Mouse (Mus musculus): ENCODE measurements at regions not wholly inside any gene's neighbourhood (a gene's known extent, or its start where the extent isn't known, plus 50 kb on each side); places are given as distances from the start of the nearest gene placed in this dataset.

GRCm38 (mm10) chr2:51448121-51448520 is 179.2 kb upstream of the Tas2r134 start:
- TF ChIP-seq CTCF (IDR thresholded peaks at IDR 0.05; ENCODE audit: control insufficient read depth, insufficient read depth, insufficient replicate concordance, low read depth, low read length): no peak
- no peak for TF ChIP-seq POLR2A (IDR thresholded peaks at IDR 0.05; ENCODE audit: control insufficient read depth, low read depth, low read length)

GRCm38 (mm10) chr2:51447616-51448015 is 179.7 kb upstream of the Tas2r134 start:
- TF ChIP-seq CTCF (IDR thresholded peaks at IDR 0.05; ENCODE audit: control insufficient read depth, insufficient read depth, insufficient replicate concordance, low read depth, low read length): no peak
- TF ChIP-seq POLR2A (IDR thresholded peaks at IDR 0.05; ENCODE audit: control insufficient read depth, low read depth, low read length): no peak
- Histone ChIP-seq H3K27ac (ENCODE audit: control insufficient read depth, insufficient read depth, low read depth, low read length) (no peak overlapping the region), H3K27me3 (ENCODE audit: control insufficient read depth, insufficient read depth, low read length) (no peaks in the 10 kb centered on the region), H3K4me1 (ENCODE audit: control insufficient read depth, insufficient read depth, low read length) (no peaks in the 10 kb centered on the region), H3K36me3 (ENCODE audit: control insufficient read depth, insufficient read depth, low read length) (no peaks in the 10 kb centered on the region), H3K4me3 (ENCODE audit: control insufficient read depth, low read depth, low read length) (no peak overlapping the region)

More at GRCm38 (mm10) chr2:51448121-51448520, 179.2 kb upstream of the Tas2r134 start:
- H3K36me3 ChIP-seq (ENCODE audit: control insufficient read depth, insufficient read depth, low read length): no peaks in the 10 kb centered on the region
- H3K27me3 ChIP-seq (ENCODE audit: control insufficient read depth, insufficient read depth, low read length): no peaks in the 10 kb centered on the region
- H3K4me1 ChIP-seq (ENCODE audit: control insufficient read depth, insufficient read depth, low read length): no peaks in the 10 kb centered on the region
- no peak overlapping the region for H3K4me3 ChIP-seq (ENCODE audit: control insufficient read depth, low read depth, low read length)
- no peak overlapping the region for H3K27ac ChIP-seq (ENCODE audit: control insufficient read depth, insufficient read depth, low read depth, low read length)

GRCm38 (mm10) chr2:51444386-51445080 is 182.8 kb upstream of the Tas2r134 start:
- Histone ChIP-seq H3K36me3 (ENCODE audit: control insufficient read depth, insufficient read depth, low read length) (no peaks in the 10 kb centered on the region), H3K27ac (ENCODE audit: control insufficient read depth, insufficient read depth, low read depth, low read length) (no peak overlapping the region), H3K4me1 (ENCODE audit: control insufficient read depth, insufficient read depth, low read length) (no peaks in the 10 kb centered on the region), H3K27me3 (ENCODE audit: control insufficient read depth, insufficient read depth, low read length) (no peaks in the 10 kb centered on the region), H3K4me3 (ENCODE audit: control insufficient read depth, low read depth, low read length) (no peak overlapping the region)
- TF ChIP-seq CTCF (IDR thresholded peaks at IDR 0.05; ENCODE audit: control insufficient read depth, insufficient read depth, insufficient replicate concordance, low read depth, low read length) (no peak), POLR2A (IDR thresholded peaks at IDR 0.05; ENCODE audit: control insufficient read depth, low read depth, low read length) (no peak)

- Histone ChIP-seq H3K4me1 (ENCODE audit: control insufficient read depth, insufficient read depth, low read length) (no peaks in the 10 kb centered on the region), H3K4me3 (ENCODE audit: control insufficient read depth, low read depth, low read length) (no peak overlapping the region), H3K27me3 (ENCODE audit: control insufficient read depth, insufficient read depth, low read length) (no peaks in the 10 kb centered on the region), H3K36me3 (ENCODE audit: control insufficient read depth, insufficient read depth, low read length) (no peaks in the 10 kb centered on the region), H3K27ac (ENCODE audit: control insufficient read depth, insufficient read depth, low read depth, low read length) (no peak overlapping the region)
- TF ChIP-seq CTCF (IDR thresholded peaks at IDR 0.05; ENCODE audit: control insufficient read depth, insufficient read depth, insufficient replicate concordance, low read depth, low read length): no peak
- TF ChIP-seq POLR2A (IDR thresholded peaks at IDR 0.05; ENCODE audit: control insufficient read depth, low read depth, low read length): no peak
These were observed 183.4 kb upstream of the Tas2r134 start for GRCm38 (mm10) chr2:51443946-51444345.

GRCm38 (mm10) chr2:51439047-51439446 is 188.3 kb upstream of the Tas2r134 start:
- no peaks in the 10 kb centered on the region for H3K4me1 ChIP-seq (ENCODE audit: control insufficient read depth, insufficient read depth, low read length)
- no peaks in the 10 kb centered on the region for H3K36me3 ChIP-seq (ENCODE audit: control insufficient read depth, insufficient read depth, low read length)
- TF ChIP-seq CTCF (IDR thresholded peaks at IDR 0.05; ENCODE audit: control insufficient read depth, insufficient read depth, insufficient replicate concordance, low read depth, low read length) (no peak), POLR2A (IDR thresholded peaks at IDR 0.05; ENCODE audit: control insufficient read depth, low read depth, low read length) (no peak)
- H3K27me3 ChIP-seq (ENCODE audit: control insufficient read depth, insufficient read depth, low read length): no peaks in the 10 kb centered on the region
- H3K27ac ChIP-seq (ENCODE audit: control insufficient read depth, insufficient read depth, low read depth, low read length): no peak overlapping the region
- H3K4me3 ChIP-seq (ENCODE audit: control insufficient read depth, low read depth, low read length): peak overlapping the region; percentile 33; the same call in 1 of the 2 replicates

- H3K36me3 ChIP-seq (ENCODE audit: control insufficient read depth, insufficient read depth, low read length): no peaks in the 10 kb centered on the region
- H3K27me3 ChIP-seq (ENCODE audit: control insufficient read depth, insufficient read depth, low read length): no peaks in the 10 kb centered on the region
- TF ChIP-seq POLR2A (IDR thresholded peaks at IDR 0.05; ENCODE audit: control insufficient read depth, low read depth, low read length): no peak
- peak; percentile 81; the same call in 1 of the 2 replicates for TF ChIP-seq CTCF (IDR thresholded peaks at IDR 0.05; ENCODE audit: control insufficient read depth, insufficient read depth, insufficient replicate concordance, low read depth, low read length)
- H3K4me3 ChIP-seq (ENCODE audit: control insufficient read depth, low read depth, low read length): no peak overlapping the region
- no peaks in the 10 kb centered on the region for H3K4me1 ChIP-seq (ENCODE audit: control insufficient read depth, insufficient read depth, low read length)
- no peak overlapping the region for H3K27ac ChIP-seq (ENCODE audit: control insufficient read depth, insufficient read depth, low read depth, low read length)
These were observed 190.7 kb upstream of the Tas2r134 start for GRCm38 (mm10) chr2:51436590-51436989.

GRCm38 (mm10) chr2:51431564-51431963 is 195.7 kb upstream of the Tas2r134 start:
- H3K27me3 ChIP-seq (ENCODE audit: control insufficient read depth, insufficient read depth, low read length): no peaks in the 10 kb centered on the region
- H3K36me3 ChIP-seq (ENCODE audit: control insufficient read depth, insufficient read depth, low read length): no peaks in the 10 kb centered on the region
- TF ChIP-seq CTCF (IDR thresholded peaks at IDR 0.05; ENCODE audit: control insufficient read depth, insufficient read depth, insufficient replicate concordance, low read depth, low read length) (no peak), POLR2A (IDR thresholded peaks at IDR 0.05; ENCODE audit: control insufficient read depth, low read depth, low read length) (no peak)
- no peaks in the 10 kb centered on the region for H3K4me1 ChIP-seq (ENCODE audit: control insufficient read depth, insufficient read depth, low read length)
- H3K27ac ChIP-seq (ENCODE audit: control insufficient read depth, insufficient read depth, low read depth, low read length): no peak overlapping the region
- H3K4me3 ChIP-seq (ENCODE audit: control insufficient read depth, low read depth, low read length): no peak overlapping the region
